Mouse (Mus musculus) megakaryocyte progenitor cell, adult 5-6 weeks (primary cell): ENCODE results near the gene Pax7. TPM values are rescaled to one million over a fixed set of nuclear protein-coding genes. Genes with fewer than 3 reads are reported as not detected.

ENCODE experiments used
- ATAC-seq: replicated peaks from 2 replicates; pipeline ENCODE4 v1.8.0; 2016; ENCODE audit warnings: mild to moderate bottlenecking, moderate TSS enrichment, inconsistent platforms; ENCODE audit not compliant: poor library complexity
- total RNA-seq, 2 experiments: library from RNA; stranded (forward) in 1 of 2; stranded (reverse) in 1 of 2; fragments of 157-497, 149-512 nt in 1 of 2; fragments of 200-1000 nt in 1 of 2; gene quantifications; 2 replicates each; pipeline versions ENCODE4 v1.2.3 to v1.2.4; 2015 to 2017

The Pax7 gene
- total RNA-seq, 2 experiments from 2014 or later: not detected

DNA sequence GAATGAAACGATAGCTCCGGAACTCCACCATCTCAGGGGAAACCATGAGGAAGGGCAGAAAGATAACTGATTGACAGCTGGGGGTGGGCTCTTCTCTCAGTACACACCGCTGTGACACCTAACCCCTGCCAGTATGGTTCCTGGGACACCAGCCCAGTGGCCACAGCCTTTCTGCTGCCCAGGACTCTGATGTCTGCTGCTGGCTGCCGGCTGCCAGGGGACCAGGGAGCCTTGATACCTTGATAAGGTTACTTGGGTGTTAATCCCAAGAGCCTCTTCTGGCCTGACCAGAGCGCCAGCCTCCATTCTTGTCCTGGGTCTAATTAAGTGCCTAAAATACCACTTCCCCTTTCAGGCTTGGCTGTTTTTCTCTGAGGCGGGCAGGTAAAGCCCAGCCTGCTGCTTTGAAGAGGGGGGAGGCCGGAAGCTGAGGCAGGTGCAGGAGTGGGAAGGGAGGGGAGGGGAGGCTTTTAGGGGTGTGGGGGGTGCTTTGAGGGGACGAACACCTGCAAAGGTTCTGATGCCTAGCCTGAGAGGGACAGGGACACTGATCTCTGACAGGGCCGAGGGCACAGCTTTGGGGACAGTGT is 19.9 kb downstream of the Pax7 start:
- ATAC-seq: 0 out of 2 replicates have a peak, but pooled peaks have one; percentile 29

DNA sequence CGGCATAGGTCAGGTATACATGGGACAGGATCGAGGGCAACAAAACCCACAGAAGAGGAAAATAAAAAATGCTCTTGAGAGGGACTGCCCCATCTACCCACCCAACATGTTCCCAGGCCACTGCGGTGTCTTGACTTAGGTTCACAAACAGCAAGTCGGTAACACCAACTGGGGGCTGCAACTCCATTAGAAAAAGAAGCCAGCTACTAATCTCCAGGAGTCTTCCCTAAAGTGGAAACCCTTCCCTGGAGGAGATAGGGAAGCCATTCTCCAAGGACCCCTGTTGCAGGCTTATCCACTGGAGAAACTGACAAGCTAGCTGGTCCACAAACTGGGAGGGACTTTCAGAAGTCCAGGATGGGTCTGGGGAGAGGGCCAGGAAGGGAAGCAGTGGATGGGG is 21.4 kb downstream of the Pax7 start:
- ATAC-seq: no peak

GRCm38 (mm10) chr4:139811475-139811874 is 21.9 kb downstream of the Pax7 start:
- ATAC-seq: no peak

DNA sequence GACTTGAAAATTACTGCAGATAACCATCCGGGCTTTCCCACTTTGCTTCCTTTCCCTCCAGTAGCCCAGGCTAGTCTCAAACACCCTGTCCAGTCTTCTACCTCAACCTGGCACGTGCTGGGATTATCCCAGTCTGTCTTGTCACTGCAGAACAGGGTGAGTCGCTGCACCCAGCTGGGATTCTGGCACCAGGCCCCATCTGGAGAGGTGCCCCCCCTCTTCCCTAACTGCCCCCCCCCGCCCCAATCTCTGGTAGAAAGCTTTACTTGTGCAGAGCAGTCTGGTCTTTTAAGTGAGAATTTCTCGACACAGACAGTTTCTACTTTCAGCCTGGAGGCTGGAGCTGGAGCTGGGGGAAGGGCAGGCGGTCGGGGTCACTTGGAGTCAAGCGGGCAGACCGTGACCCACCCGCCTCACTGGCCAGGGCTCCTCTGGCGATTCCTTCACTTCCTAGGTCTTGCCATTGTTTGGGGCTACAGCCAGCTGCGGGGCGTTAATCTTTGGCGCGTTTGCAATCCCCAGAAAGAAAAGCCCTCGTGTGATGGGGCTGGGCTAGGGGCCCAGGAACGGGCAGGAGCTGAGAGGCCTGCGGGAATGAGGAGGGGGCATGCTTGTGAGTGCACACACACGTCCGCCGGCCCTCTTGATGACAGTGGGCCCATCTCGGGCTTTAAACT is 22.4 kb downstream of the Pax7 start:
- no peak for ATAC-seq

- no peak for ATAC-seq
These were observed 23.9 kb downstream of the Pax7 start for GRCm38 (mm10) chr4:139809381-139809820.

DNA sequence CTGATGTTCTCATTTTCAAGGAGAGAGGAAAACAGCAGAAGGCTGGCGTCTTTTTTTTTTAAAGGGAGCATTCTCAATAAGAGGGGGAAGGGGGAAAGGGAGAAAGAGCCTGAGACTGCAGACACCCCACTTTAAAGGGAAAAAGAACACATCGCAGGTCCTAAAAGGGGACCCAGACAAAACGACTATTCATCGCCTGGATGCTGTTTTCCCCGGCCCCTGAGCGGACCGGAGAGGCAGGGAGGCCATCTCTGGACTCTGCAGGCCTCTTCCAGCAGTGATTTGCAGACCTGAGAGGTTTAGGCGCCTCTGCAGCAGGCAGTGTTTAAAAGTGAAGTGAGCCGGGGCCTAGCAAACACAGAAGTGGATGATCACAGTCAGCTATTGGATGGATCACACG is 25.5 kb downstream of the Pax7 start:
- no peak for ATAC-seq

DNA sequence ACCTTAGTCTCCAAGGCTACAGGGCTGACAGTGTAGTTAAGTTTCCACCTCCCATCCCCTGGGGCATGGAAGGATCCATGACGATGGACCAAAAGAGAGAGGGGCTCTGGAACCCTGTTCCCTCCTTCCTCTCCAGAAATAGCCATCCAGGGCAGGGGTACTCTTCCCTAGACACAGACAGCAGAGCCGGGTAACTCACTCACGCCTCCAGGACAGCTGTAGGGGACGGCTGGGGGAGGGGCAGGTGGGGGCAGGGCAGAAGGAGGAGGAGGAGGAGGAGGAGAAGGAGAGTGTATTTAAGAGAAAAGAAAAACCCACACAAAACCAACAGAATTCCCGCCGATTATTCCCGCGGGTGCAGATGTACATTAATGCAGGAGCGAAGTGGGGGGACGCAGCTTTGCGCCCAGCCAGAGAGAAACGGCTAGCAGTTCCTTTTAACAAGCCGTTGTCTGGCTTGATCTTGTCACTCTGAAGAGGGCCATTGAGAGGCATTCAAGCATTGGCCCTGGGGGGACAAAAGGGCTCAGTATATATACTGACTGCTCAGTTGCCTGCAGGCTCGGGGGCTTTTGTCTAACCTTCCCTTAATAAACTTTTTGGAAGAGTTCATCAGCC is 26.0 kb downstream of the Pax7 start:
- ATAC-seq: no peak

- ATAC-seq: no peak
These were observed 28.4 kb downstream of the Pax7 start for GRCm38 (mm10) chr4:139804896-139805295.

GRCm38 (mm10) chr4:139803981-139804380 is 29.3 kb downstream of the Pax7 start:
- ATAC-seq: no peak

- ATAC-seq: no peak
These were observed 33.8 kb downstream of the Pax7 start for GRCm38 (mm10) chr4:139799436-139800100.

DNA sequence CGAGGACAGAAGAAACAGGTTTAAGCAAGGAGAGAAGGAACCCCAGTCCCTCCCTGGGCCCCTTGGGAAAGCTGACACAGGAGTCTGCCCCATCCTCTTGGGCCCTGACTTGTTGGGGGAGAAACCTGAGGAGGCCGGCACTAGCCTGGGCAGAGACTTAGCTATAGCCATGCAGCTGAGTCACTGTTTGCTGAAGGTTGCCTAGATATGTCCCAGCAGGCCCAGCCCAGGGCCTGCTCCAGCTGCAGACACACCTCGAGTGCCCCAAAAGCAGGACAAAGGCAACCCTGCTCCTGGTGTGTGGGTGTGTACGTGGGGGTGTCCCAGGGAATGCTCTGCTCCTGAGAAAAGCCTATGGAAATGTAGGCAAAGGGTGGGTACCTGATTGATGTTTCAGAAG is 36.0 kb downstream of the Pax7 start:
- ATAC-seq: no peak

GRCm38 (mm10) chr4:139796115-139796514 is 37.2 kb downstream of the Pax7 start:
- no peak for ATAC-seq

- no peak for ATAC-seq
These were observed 42.2 kb downstream of the Pax7 start for GRCm38 (mm10) chr4:139791168-139791567.

DNA sequence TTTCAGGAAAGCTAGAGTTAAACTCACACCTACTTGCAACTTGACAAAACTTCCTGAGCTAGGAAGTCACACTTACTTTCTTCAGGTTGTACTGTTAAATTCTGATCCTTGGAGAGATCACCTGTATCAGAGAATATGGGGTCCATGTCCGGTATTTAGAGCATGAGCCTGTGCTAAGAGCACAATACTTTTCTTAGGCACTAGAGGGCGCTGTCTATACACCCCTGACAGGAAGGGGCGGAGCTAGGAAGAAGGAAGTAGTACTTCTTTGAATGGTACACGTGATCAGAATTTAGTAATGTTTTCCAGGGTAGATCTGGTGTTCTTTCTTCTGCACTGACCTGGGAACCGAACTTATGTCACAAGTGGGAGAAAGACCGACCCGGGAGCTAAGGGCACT is 43.6 kb downstream of the Pax7 start:
- peak; percentile 61 for ATAC-seq

- ATAC-seq: no peak
These were observed 50.3 kb downstream of the Pax7 start for GRCm38 (mm10) chr4:139782926-139783467.

DNA sequence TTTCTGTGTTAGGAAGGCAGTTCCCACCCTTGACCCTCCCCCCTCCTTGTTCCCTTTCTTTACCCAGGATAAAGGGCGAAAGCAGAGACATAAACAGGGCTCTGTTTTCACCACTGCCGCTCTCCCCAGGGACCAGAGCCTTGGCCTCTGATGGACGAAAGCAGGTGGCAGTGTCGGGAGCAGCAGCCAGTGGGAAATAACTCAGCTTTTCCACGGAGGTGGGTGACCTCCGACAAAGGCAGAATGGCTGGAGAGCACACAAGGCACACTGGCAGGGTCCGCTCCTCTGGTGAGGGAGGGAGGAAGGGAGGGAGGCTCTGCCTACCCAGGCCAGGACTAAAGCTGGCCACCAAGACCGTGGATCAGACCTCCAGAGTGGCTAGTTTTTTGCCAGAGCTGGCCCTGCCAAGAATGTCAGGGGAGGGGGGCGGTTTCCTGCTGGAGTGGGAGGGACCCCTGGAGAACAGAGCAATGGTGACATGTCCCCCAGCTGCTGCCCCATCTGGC is 62.1 kb downstream of the Pax7 start:
- no peak for ATAC-seq

- no peak for ATAC-seq
These were observed 65.5 kb downstream of the Pax7 start for GRCm38 (mm10) chr4:139767823-139768222.

GRCm38 (mm10) chr4:139767115-139767718 is 66.1 kb downstream of the Pax7 start:
- ATAC-seq: no peak

GRCm38 (mm10) chr4:139761911-139762310 is 71.4 kb downstream of the Pax7 start:
- ATAC-seq: no peak

DNA sequence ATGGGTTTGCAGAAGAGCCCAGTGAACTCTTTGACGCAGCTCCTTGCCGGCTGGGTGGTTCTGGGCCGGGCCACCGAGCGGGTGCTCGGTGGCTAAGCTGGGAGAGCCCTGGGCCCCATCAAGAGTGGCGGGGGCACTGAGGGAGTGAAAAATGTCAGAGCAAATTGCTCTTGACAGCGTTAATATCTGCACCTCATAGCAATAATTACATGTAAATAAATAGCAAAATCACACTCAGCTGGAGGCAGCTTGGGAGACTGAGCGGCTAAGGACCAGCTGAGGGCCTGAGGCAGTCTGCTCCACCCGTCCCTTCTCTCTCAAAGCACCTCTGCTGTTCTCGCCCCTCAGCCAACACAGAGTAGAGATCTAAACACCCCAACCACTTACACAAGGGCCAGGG is 72.6 kb downstream of the Pax7 start:
- ATAC-seq: no peak
